Mouse (Mus musculus): ENCODE measurements around the gene Fgfr1op2. TPM values are rescaled to one million over a fixed set of nuclear protein-coding genes. Genes with fewer than 3 reads are reported as not detected.

The Fgfr1op2 gene
- 80.0 and 94.1 TPM in 2 replicates for total RNA-seq (2012; rRNA removed)
- 69.3 and 73.0 TPM in 2 replicates for total RNA-seq (2014; rRNA removed)
- 101 and 104 TPM in 2 replicates for polyA plus RNA-seq (2012; ENCODE audit: insufficient read length, low read depth)

DNA sequence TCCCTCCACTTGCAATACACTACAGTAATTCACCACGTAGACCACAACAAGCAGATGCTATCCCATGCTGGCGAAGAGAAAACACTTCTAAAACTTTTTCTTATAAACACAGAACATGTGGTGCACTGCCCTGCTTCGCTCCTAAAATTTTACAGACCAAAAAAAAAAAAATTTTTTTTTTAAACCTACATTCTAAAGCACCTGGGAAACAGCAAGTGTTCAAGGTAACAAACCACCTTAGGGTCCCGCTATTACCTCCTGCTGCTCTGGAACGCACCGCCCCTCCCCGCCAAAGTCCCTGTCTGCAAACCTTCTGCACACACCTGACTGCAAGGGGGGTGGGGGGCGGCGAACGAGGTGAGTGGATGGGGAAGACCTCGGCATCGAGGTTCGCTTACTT, at the start of gene Fgfr1op2:
Gene Fgfr1op2, plus strand, starts transcription at position 301 of the 400 bp plus-strand sequence.
- no peaks in the 10 kb centered on the region for H3K9me3 ChIP-seq (replicated peaks; ENCODE audit: low read length)
- peak within 1 kb of the TSS; percentile 85 for H3K27ac ChIP-seq (ENCODE audit: insufficient read depth, low read depth)
- TF ChIP-seq UBTF (IDR thresholded peaks at IDR 0.05; ENCODE audit: low read depth, low read length), result no peak
- no peak for TF ChIP-seq RCOR1 (conservative IDR thresholded peaks at IDR 0.05; ENCODE audit: low read depth, low read length)
- no peak for TF ChIP-seq BHLHE40 (IDR thresholded peaks at IDR 0.05; ENCODE audit: low read depth, low read length)
- no peak for TF ChIP-seq TBP (conservative IDR thresholded peaks at IDR 0.05; ENCODE audit: low read depth, low read length)
- TF ChIP-seq MXI1 (IDR thresholded peaks at IDR 0.05; ENCODE audit: low read depth, low read length), result no peak; the same call in 1 of the 2 replicates
- no peak for TF ChIP-seq SMC3 (IDR thresholded peaks at IDR 0.05; ENCODE audit: low read depth, low read length)
- H3K79me2 ChIP-seq (replicated peaks; ENCODE audit: control insufficient read depth, extremely low read depth, insufficient read depth, poor library complexity, severe bottlenecking), result peaks cover 48% of the 10 kb centered on the region
- dilution Hi-C loops (cut with MboI; ENCODE audit: extremely low pct_ligation_motif_present, extremely low pct_unique_long_range_greater_than_20kb, low sequenced_read_pairs), result no loop called here
- in situ Hi-C loops (cut with MboI; ENCODE audit: low pct_ligation_motif_present, low pct_unique_long_range_greater_than_20kb, low sequenced_read_pairs), result no loop called here
- peaks cover 0 to 30% of the 10 kb centered on the region in 2 experiments; a peak in 2 of 4 replicates for H3K4me1 ChIP-seq (ENCODE audit: control insufficient read depth in 1 of 2, insufficient read depth in 2 of 2)
- peak within 1 kb of the TSS; percentile 88 for H3K9ac ChIP-seq (ENCODE audit: insufficient read depth, low read depth)
- no peak for DNase-seq (ENCODE audit: extremely low read depth)
- peak within 1 kb of the TSS; percentile 95 to 97 (median 96) for H3K4me3 ChIP-seq (replicated peaks in 1 of 3; ENCODE audit: low read depth in 2 of 3, low read length in 2 of 3, poor library complexity in 1 of 3)
- peak within 1 kb of the TSS; percentile 94 for H3K4me2 ChIP-seq (ENCODE audit: insufficient read depth, low read depth, poor library complexity, severe bottlenecking)
- no peaks in the 10 kb centered on the region for H3K27me3 ChIP-seq (replicated peaks)
- peaks cover 6 to 13% of the 10 kb centered on the region in 2 experiments for H3K36me3 ChIP-seq (replicated peaks in 1 of 2; ENCODE audit: control insufficient read depth in 1 of 2, insufficient read depth in 1 of 2, low read length in 1 of 2)

DNA sequence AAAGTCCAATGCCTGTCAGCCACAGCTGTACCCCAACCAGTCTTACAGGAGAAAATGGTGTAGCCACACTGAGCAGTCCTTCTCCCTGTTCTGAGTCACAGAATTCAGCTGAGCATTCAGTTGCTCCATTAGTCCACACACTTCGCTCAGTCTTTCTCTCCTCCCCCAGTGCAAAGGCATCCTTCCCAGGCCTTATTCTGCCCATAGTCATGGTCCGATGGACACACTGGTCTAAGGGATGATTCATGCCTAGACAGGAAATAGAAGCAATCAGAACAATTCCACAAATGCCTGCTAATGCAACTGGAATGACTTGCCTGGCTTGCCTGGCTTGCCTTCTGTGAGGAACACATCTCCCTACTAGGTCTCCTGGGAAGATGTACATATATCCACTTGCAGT, 49.5 kb upstream of the Fgfr1op2 start:
- no peak overlapping the region for H3K4me3 ChIP-seq (replicated peaks in 1 of 3; ENCODE audit: low read depth in 2 of 3, low read length in 2 of 3, poor library complexity in 1 of 3)
- H3K4me2 ChIP-seq (ENCODE audit: insufficient read depth, low read depth, poor library complexity, severe bottlenecking), result no peak overlapping the region
- no peaks in the 10 kb centered on the region for H3K36me3 ChIP-seq (replicated peaks in 1 of 2; ENCODE audit: control insufficient read depth in 1 of 2, insufficient read depth in 1 of 2, low read length in 1 of 2)
- no peak for DNase-seq (ENCODE audit: extremely low read depth)
- no peak overlapping the region for H3K27ac ChIP-seq (ENCODE audit: insufficient read depth, low read depth)
- H3K79me2 ChIP-seq (replicated peaks; ENCODE audit: control insufficient read depth, extremely low read depth, insufficient read depth, poor library complexity, severe bottlenecking), result no peaks in the 10 kb centered on the region
- in situ Hi-C loops (cut with MboI; ENCODE audit: low pct_ligation_motif_present, low pct_unique_long_range_greater_than_20kb, low sequenced_read_pairs) (no loop called here), dilution Hi-C loops (cut with MboI; ENCODE audit: extremely low pct_ligation_motif_present, extremely low pct_unique_long_range_greater_than_20kb, low sequenced_read_pairs) (no loop called here)
- TF ChIP-seq JUND (conservative IDR thresholded peaks at IDR 0.05; ENCODE audit: low read depth, low read length), result no peak
- TF ChIP-seq SIN3A (IDR thresholded peaks at IDR 0.05; ENCODE audit: low read length), result no peak
- no peak for TF ChIP-seq POLR2A (IDR thresholded peaks at IDR 0.05; ENCODE audit: low read depth, low read length)
- TF ChIP-seq TCF12 (IDR thresholded peaks at IDR 0.05; ENCODE audit: low read depth, low read length), result no peak
- no peak for TF ChIP-seq JUN (IDR thresholded peaks at IDR 0.05; ENCODE audit: insufficient read depth, low read depth, low read length)
- no peak for TF ChIP-seq USF1 (IDR thresholded peaks at IDR 0.05; ENCODE audit: low read depth, low read length)
- no peak for TF ChIP-seq ZC3H11A (IDR thresholded peaks at IDR 0.05; ENCODE audit: low read depth, low read length)
- TF ChIP-seq CHD1 (IDR thresholded peaks at IDR 0.05; ENCODE audit: low read depth, low read length), result no peak
- TF ChIP-seq CTCF (conservative IDR thresholded peaks at IDR 0.05 in 1 of 2, IDR thresholded peaks at IDR 0.05 in 1 of 2; ENCODE audit: low read depth in 2 of 2, low read length in 2 of 2), result no peak
- no peak for TF ChIP-seq CHD2 (IDR thresholded peaks at IDR 0.05; ENCODE audit: low read length)
- TF ChIP-seq IRF4 (IDR thresholded peaks at IDR 0.05; ENCODE audit: low read depth, low read length), result no peak
- TF ChIP-seq RCOR1 (conservative IDR thresholded peaks at IDR 0.05; ENCODE audit: low read depth, low read length), result no peak
- TF ChIP-seq E2F4 (IDR thresholded peaks at IDR 0.05; ENCODE audit: insufficient replicate concordance, low read depth, low read length), result no peak
- no peak for TF ChIP-seq HCFC1 (IDR thresholded peaks at IDR 0.05; ENCODE audit: low read depth, low read length)
- no peak for TF ChIP-seq NELFE (IDR thresholded peaks at IDR 0.05; ENCODE audit: low read depth, low read length)
- no peak for TF ChIP-seq TBP (conservative IDR thresholded peaks at IDR 0.05; ENCODE audit: low read depth, low read length)
- no peak for TF ChIP-seq ZKSCAN1 (IDR thresholded peaks at IDR 0.05; ENCODE audit: borderline replicate concordance, low read depth, low read length)
- no peak for TF ChIP-seq PAX5 (IDR thresholded peaks at IDR 0.05; ENCODE audit: low read length)
- no peak for TF ChIP-seq ZMIZ1 (IDR thresholded peaks at IDR 0.05; ENCODE audit: low read depth, low read length)
- H3K4me1 ChIP-seq (ENCODE audit: control insufficient read depth in 1 of 2, insufficient read depth in 2 of 2), result peaks cover 11 to 27% of the 10 kb centered on the region in 2 experiments
- H3K9me3 ChIP-seq (replicated peaks; ENCODE audit: low read length), result peaks cover 10% of the 10 kb centered on the region
- peaks cover 3% of the 10 kb centered on the region for H3K27me3 ChIP-seq (replicated peaks)
- no peak overlapping the region for H3K9ac ChIP-seq (ENCODE audit: insufficient read depth, low read depth)

Measured in CH12.LX (cell line).